Mouse (Mus musculus) embryonic fibroblast, embryonic 13.5 days (primary cell): ENCODE measurements at regions not wholly inside any gene's neighbourhood (a gene's known extent, or its start where the extent isn't known, plus 50 kb on each side); places are given as distances from the start of the nearest gene placed in this dataset.
A peak's percentile ranks its signal among the peaks of the same experiment; 100 is the strongest.

ENCODE experiments used
- CTCF ChIP-seq: IDR thresholded peaks from 2 replicates; pipeline ENCODE4 v1.5.1; 2011; ENCODE audit warnings: mild to moderate bottlenecking, control low read depth, low read length, moderate library complexity, borderline replicate concordance; ENCODE audit not compliant: insufficient read depth
- POLR2A ChIP-seq: IDR thresholded peaks from 2 replicates; pipeline ENCODE4 v1.6.1; 2011; ENCODE audit warnings: low read depth, mild to moderate bottlenecking, control low read depth, low read length, moderate library complexity

- TF ChIP-seq CTCF (peak; percentile 69; the same call in 1 of the 2 replicates), POLR2A (no peak)
Observed at GRCm38 (mm10) chr1:193599163-193599562, 229.1 kb upstream of the Camk1g start.
